Comparison of ENCODE assay signal across 9 mouse cellular contexts in the genomic region with DNA sequence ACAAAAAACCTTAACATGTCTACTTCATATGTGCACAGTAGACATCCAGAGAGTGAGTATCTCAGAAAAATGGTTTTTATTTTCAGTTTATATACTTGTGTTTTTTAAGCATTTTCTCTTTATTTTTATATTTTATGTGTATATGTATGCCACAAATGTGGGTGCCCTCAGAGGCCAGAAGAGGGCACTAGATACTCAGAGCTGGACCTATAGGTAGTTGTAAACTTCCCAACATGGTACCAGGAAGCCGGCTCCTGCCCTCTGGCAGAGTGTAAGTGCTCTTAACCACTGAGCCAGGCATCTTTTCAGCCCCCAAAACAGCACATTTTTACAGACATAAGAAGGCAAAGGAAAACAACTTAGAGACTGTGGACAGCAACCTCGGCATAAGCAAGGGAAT. TPM values are rescaled to one million over a fixed set of nuclear protein-coding genes. Genes with fewer than 3 reads are reported as not detected.
DNase-seq lines count a peak whose midpoint lies in the region; ATAC-seq and TF ChIP-seq lines count a peak whose summit lies in the region.
"Had no signal": no experiment of that assay in that cellular context is flagged by ENCODE, and none has a peak within 500 bp of the region (broad histone marks: within the 10 kb centered on the region; RNA-seq: fewer than 3 reads in every experiment).

No protein-coding gene starts in this region.

- 61% methylated on average over 2 of the region's 2 CpGs for WGBS in embryonic facial prominence, embryonic 11.5 days

- no peaks in the 10 kb centered on the region for H3K27me3 ChIP-seq in embryonic facial prominence, embryonic 11.5 days (ENCODE audit: control insufficient read depth, insufficient read depth, low read length)
- H3K27me3 ChIP-seq: limb, embryonic 15.5 days had no signal

- H3K9me3 ChIP-seq in embryonic facial prominence, embryonic 11.5 days (replicated peaks; ENCODE audit: control insufficient read depth, low read length), result no peaks in the 10 kb centered on the region
- H3K9me3 ChIP-seq: limb, embryonic 15.5 days had no signal

- H3K4me1 ChIP-seq in embryonic facial prominence, embryonic 11.5 days (ENCODE audit: control insufficient read depth, insufficient read depth, low read length), result no peaks in the 10 kb centered on the region
- H3K4me1 ChIP-seq: limb, embryonic 15.5 days had no signal

- H3K36me3 ChIP-seq in embryonic facial prominence, embryonic 11.5 days (replicated peaks; ENCODE audit: control insufficient read depth, insufficient read depth, low read depth, low read length), result no peaks in the 10 kb centered on the region
- H3K36me3 ChIP-seq: limb, embryonic 15.5 days had no signal

- intact Hi-C loops in left cerebral cortex, adult 2 months (cut with DNase I), result no loop called here
- intact Hi-C loops in heart, postnatal 25 days (cut with DNase I), result loop anchor here (2.0 to 5.0 kb wide), 2 partner anchors 196 to 327 kb away; no protein-coding TSS in a partner anchor

- no peak overlapping the region for H3K4me2 ChIP-seq in embryonic facial prominence, embryonic 11.5 days (ENCODE audit: low read depth, low read length)
- H3K4me2 ChIP-seq: limb, embryonic 15.5 days had no signal

- no peak overlapping the region for H3K27ac ChIP-seq in left cerebral cortex, adult 2 months
- no peak overlapping the region for H3K27ac ChIP-seq in embryonic facial prominence, embryonic 11.5 days (replicated peaks; ENCODE audit: low read depth, low read length)
- H3K27ac ChIP-seq: limb, embryonic 15.5 days had no signal

- no peak for DNase-seq in left cerebral cortex, adult 2 months (ENCODE audit: extremely low spot score in 1 of 2, low spot score in 2 of 2)
- no peak for DNase-seq in left cerebral cortex, adult 9 months (ENCODE audit: low spot score in 2 of 2)
- peak; percentile 26 for DNase-seq in MEL-GATA-1-ER (ENCODE audit: extremely low read depth, low read depth)
- peak; percentile 41 for DNase-seq in embryonic facial prominence, embryonic 11.5 days (ENCODE audit: low spot score)
- DNase-seq in retina, postnatal 7 days (ENCODE audit: low read depth, low spot score), result peak; percentile 14
- no peak for DNase-seq in heart, postnatal 25 days (ENCODE audit: low spot score)
- DNase-seq in right cerebral cortex, adult 2 months (ENCODE audit: low spot score in 2 of 2), result no peak

- ATAC-seq in embryonic facial prominence, embryonic 11.5 days (replicated peaks; ENCODE audit: insufficient number of reproducible peaks, low FRiP score, low TSS enrichment, low read depth), result no peak

- no peak overlapping the region for H3K9ac ChIP-seq in embryonic facial prominence, embryonic 11.5 days (replicated peaks; ENCODE audit: low read length)
- H3K9ac ChIP-seq: limb, embryonic 15.5 days had no signal

- TF ChIP-seq CTCF in left cerebral cortex, adult 2 months (IDR thresholded peaks at IDR 0.05), result peak; percentile 41

- no peak overlapping the region for H3K4me3 ChIP-seq in left cerebral cortex, adult 2 months
- no peak overlapping the region for H3K4me3 ChIP-seq in embryonic facial prominence, embryonic 11.5 days (ENCODE audit: low read depth, low read length)
- H3K4me3 ChIP-seq: erythroblast, embryonic 14.5 days; limb, embryonic 15.5 days had no signal

RNA-seq across cellular contexts. Expression of a gene that starts 20.2 kb away (rescaled TPM):
- total RNA-seq in left cerebral cortex, adult 2 months (2021), result 100 to 1,000 TPM; 176 to 181 TPM
- 15.6 and 16.5 TPM in 2 replicates for polyA plus RNA-seq in embryonic facial prominence, embryonic 11.5 days (2014; fragmentation: Nextera tagmentation; extraction: Ambion mirVana)
- 100 to 1,000 TPM; 150 to 154 TPM for total RNA-seq in heart, postnatal 25 days (2021)
- polyA plus RNA-seq: erythroblast, embryonic 14.5 days had no signal

Comparison
In these comparisons a context has a peak if more than half of its experiments do, and no peak if none do; other contexts are left out.
1. DNase-seq: peak in MEL-GATA-1-ER (single experiment), embryonic facial prominence, embryonic 11.5 days (single experiment) and retina, postnatal 7 days (single experiment); none in left cerebral cortex, adult 2 months (0 of 2), left cerebral cortex, adult 9 months (0 of 2), heart, postnatal 25 days (single experiment) and right cerebral cortex, adult 2 months (0 of 2).